Mouse (Mus musculus) frontal cortex, adult (tissue): ENCODE results near the gene Fbxo27.
"Not testable (repeated sequence)": the region's sequence is repeated elsewhere in the genome, so short reads cannot be mapped to it uniquely, and the experiment has no call there.

ENCODE experiments used
- ATAC-seq: cut with Nextera tagmentation; 2 replicates; pipeline ENCODE4 v1.9.2; 2017; ENCODE audit warnings: mild to moderate bottlenecking, moderate library complexity, mixed read lengths; ENCODE audit not compliant: low TSS enrichment

Fbxo27 gene

DNA sequence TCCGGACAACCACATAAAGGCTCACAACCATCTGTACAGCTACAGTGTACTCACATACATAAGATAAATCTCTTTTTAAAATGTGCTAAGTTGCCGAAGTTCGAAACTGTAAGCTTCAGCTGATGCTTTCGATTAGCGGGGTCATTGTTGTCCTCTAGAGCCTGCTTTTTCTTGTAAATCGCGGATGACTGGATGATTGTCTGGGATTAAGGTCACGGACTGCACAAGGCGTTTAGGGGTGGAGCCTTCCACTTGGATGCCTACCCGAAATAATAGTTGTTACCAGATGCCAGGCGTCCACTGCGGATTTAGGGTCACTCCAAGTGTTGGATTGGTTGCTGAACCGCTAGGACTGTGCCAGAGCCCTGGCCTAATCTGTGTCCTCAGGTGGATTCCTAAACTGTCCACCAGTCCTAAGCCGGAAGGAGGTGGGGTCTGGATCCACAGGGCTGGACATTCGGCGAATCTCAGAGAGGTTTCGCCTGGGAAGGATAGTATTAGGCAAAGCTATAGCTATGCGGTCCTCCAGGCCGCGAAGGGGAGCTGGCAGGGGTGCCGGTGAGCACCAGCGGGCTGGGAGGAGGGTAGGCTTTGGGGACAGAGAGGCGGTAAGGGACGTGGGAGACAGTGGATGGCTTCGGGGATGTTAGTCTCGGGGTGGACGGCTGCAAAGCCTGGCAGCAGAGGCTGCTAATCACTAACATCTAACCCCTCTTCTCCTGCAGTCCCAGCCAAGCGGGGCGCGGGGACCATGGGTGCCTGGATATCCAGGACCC, at the start of gene Fbxo27:
Fbxo27 (plus strand) TSS at position 305 of the 776 bp plus-strand sequence.
- peak; percentile 88 for ATAC-seq

DNA sequence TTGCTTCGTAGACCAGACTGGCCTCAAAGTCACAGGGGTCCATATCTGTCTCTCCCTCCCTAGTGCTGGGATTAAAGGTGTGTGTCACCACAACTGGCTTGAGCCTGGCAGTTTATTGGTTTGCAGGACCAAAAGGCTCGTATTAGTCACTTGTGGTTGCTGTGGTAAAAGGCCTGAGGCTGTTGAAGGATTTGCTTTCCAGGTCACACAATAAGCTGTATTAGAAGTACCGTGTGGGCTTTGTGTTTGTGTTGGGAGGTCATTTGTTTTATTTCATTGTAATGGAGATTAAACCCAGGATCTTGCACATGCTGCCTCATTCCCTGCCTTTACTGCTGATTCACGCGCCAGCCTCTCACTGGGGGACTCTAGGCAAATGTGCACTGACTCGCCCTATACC, 47.3 kb upstream of the Fbxo27 start:
- no peak for ATAC-seq

DNA sequence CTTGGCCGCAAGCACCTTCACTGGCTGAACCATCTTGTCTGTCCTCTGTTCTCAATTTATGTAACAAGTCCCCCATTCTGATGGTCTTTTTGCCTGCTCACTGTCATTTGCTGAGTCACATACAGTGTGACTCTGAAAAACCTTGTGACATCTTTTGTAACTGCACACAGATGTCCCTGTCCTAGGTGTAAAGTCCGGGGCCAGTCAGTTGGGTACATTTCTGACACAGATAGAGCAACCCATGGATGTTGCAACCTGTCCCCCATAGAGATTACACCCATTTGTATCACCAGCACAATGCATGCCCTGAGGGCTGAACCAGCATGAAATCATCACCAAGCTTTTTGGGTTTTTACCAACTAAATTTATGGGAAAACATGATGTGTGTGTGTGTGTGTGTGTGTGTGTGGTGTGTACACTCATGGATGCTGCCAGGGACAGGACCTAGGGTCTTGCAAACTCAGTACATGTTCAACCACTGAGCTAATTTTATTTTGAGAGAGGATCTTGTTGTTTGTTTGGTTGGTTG, 46.6 kb upstream of the Fbxo27 start:
- no peak for ATAC-seq

DNA sequence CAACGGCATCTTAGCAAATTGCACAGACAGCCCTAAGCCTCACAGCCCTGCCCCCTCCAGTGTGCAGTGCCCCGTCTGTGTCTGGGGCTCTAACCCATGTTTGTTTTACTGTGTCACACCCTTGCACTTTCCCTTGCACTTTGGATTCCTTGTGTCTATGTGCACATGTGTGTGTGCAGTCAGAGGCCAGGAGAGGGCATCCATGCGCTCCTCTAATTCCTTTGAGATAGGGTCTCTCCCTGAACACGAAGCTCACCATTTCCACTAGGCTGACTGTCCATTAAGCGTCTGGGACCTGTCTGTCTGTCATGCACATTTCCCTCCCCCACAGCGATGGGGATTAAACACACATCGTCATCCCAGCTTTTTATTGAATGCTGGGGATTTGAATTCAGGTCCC, 45.6 kb upstream of the Fbxo27 start:
- ATAC-seq, result no peak

DNA sequence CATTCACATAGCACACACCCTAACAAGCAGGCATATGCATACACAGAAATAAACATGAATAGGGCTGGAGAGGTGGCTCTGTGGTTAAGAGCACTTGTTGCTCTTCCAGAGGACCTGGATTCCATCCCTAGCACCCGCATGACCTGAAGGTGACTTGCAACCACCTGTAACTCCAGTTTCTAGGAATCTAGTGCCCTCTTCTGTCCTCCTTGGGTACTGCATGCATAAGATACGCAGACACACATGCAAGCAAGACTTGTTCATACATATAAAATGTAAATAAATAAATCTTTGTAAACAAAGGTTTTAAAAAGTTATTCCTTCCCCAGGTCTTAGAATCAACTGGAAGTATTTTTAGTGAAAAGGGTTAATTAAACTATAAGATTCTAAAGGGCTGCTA, 41.5 kb upstream of the Fbxo27 start:
- ATAC-seq, result no peak

DNA sequence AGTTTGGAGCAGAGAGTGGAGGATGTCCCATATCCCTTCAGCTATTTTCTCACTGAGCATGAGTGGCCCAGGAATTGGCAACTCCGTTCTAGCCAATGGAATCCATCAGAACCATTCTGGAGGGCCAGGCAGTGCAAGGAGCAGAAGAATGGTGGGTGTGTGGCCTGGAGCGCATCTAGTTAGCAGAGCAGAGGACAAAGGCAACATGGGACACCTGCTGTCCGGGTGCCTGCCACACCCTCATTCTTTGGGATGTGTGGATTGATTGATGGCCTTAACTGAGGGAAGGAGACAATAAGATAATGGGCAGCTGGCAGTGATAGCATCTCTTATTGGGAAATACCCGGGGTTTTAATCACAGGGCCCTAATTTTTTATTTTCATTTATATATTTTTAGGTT, 36.2 kb upstream of the Fbxo27 start:
- ATAC-seq, result no peak

DNA sequence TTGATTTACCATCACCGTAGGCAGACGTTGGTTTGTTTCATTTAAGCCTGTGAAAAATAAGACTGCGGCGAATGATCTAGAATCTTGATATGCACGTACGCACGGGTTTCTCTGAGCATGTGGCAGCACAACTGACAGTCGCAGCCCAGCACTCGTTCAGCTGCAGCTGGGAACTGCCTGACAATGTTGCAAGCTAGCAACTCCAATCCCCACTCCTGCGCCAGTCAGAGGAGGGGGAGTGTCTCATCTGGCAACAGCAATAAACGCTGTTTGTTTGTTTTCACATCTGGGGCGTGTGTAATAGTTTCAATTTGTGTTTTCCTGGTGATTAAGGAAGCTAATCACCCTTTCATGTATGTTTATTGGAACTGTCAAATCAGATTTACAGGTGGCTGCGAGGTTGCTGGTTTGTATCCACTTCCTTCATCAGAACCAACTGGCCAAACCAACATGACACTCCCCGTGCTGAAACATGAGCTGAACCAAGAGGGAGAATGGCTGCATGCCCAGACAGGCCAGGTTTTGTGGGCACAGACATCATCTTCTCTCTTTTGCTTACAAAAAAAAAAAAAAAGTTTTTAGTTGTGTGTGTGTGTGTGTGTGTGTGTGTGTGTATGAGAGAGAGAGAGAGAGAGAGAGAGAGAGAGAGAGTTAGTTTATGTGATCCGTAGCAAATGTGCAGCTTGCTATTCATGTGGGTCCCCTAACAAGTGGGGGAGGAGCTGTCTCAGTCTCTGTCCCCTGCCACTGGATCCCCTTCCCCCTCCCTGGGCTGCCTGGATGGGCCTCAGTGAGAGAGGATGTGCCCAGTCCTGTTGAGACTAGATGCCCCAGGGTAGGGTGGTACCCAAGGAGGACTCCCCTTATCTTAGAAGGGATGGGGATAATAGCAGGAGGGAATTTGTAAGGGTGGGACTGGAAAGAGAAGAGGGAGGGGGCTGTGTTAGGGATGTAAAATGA, 26.7 kb upstream of the Fbxo27 start:
- no peak for ATAC-seq

DNA sequence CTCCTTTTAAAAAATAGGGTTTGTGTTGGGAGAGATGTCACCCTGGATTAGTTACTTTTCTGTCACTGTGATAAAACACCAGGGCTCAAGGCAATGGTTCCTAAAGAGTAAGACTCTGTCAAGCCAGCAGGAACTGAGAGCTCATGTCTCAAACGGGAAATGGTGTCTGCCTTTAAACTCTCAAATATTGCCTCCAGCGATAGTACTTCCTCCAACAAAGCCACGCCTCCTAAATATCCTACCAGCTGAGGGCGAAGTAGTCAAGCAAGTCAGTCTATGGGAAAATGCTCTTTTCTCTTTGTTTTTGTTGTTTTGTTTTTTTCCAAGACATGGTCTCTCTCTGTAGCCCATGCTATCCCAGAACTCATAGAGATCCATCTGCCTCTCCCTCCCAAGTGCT, 21.5 kb upstream of the Fbxo27 start:
- no peak for ATAC-seq

DNA sequence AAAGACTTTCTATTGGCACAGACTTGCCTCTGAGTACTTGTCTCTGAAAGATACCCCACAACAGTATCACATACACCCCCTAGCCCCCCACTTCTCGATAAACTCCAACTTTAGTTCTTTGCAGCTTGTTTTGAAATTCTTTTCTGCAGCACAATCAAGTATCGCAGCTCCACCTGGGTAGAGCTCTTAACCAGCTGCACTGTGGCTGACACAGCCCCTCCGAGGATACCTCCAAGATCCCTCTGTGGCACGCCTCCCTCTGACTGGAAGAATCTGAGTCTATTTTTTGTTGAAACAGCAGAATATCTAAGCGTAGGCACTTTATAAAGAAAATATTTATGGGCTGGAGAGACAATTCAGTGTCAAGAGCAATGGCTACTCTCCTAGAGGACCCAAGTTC, 20.4 kb upstream of the Fbxo27 start:
- no peak for ATAC-seq

DNA sequence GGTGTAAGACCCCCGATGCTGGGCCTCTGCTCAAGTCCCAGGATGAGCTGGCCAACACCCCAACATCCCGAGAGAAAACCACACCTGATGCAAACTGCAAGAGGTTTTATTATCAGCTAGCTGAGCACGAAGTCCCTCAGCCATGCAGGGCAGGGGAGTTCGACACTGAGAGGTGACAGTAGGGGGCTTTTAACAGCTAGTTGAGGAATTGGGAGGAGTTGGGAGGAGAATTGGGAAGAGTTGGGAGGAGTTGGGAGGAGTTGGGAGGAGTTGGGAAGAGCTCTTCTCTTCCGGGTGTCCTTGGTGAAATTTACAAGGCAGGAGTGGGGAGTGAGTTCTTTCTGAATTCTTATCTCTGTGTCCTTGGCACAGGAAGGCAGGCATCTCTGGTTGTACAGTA, 19.9 kb upstream of the Fbxo27 start:
- not testable (repeated sequence) for ATAC-seq

DNA sequence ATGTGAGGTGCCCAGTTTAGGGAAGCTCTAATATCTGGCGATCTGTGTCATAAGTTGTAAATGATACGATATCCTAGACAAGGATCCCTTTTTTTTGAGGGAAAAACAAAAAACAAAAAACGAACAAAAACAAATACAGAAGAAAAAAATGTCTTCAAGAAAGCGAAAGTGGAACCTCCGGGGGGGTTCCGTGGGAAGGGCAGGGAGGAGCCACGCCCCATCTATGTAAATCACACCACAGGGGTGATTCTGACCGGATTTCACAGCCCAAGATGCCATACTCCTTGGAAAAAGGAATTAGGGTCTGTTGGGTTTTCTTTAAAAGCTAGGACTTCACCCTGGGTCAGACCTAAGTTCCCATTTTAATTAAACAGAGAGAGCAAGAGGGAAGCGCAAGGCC, 17.7 kb upstream of the Fbxo27 start:
- no peak for ATAC-seq

DNA sequence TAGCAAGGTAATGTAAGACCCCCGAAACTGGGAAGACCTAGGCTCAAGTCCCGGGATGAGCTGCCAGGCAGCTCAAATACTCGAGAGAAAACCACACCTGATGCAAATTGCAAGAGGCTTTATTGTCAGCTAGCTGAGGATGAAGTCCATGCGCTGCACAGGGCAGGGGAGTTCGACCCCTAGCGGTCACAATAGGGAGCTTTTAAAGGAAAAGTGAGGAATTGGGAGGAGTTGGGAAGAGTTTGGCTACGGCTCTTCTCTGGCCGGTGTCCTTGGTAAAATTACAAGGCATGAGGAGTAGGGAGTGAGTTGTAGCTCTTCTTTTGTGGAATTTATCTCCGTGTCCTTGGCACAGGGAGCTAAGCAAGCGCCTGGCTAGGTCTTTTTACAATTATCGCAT, 16.9 kb upstream of the Fbxo27 start:
- no peak for ATAC-seq

DNA sequence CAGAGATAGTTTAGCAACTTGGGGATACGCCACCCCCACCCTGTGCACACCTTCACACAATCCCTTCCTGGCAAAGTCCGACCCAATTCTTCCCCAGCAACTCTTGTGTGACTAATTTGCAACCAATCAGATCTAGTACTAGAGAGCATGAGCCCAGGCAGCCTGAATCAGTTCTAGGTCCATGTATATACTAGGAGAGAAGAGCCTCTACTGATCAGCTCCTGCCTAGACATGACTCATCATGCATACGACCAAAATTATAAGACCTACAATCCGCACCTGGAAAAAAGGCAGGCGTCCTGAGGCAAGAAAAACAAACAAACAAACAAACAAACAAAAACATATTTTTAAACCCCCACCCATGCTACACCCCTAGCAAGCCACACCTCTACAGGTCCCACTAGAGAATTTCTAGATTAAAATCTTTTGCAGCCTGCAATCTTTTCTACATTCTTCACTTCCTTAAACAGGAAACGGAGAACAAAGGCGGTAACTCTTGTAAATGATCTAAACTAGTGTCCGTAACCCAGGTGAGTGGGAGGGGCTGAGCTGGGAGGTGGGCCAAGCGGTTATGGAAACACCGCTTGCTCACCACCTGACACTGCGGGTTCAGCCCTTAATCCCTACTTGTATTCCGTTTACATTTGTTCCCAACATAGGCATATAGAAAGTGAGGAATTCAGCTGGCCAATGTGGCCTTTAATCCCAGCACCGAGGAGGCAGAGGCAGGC, 15.7 kb upstream of the Fbxo27 start:
- ATAC-seq, result no peak

DNA sequence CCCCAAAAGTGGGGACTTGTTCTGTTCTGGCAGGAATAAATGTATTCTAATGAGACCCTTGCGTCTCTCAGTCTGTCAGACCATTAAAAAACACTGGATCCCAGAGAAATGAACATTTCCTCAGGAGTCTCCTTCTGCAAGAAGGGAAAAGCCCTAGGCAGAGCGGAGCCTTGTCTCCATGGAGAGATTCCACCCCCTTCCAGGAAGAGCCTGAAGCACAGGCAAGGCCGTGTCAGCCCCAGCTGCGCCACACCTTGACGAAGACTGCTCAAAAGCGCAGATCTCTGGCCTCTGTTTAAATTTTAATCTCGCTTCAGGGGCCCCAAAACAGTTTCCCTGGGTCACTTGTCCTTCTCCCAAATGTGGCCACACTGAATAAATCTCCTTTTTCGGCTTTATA, 15.0 kb upstream of the Fbxo27 start:
- no peak for ATAC-seq

DNA sequence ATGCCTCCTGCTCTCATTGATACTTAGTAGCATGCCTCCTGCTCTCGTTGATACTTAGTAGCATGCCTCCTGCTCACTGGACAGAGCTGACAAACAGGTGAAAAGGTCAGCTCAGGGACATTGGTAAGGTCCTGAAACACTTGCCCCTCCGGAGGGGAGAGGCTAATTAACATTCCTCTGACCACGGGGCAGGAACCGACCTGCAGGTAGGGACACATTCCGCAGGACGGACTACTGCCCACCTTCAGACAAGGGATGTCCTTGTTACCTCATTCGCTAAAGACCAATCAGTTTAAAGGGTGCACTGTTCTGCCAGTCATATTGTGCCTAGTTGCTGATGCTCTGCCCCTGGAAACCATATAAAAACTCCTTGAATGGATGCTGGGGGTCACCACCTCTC, 1.6 kb upstream of the Fbxo27 start:
- no peak for ATAC-seq

DNA sequence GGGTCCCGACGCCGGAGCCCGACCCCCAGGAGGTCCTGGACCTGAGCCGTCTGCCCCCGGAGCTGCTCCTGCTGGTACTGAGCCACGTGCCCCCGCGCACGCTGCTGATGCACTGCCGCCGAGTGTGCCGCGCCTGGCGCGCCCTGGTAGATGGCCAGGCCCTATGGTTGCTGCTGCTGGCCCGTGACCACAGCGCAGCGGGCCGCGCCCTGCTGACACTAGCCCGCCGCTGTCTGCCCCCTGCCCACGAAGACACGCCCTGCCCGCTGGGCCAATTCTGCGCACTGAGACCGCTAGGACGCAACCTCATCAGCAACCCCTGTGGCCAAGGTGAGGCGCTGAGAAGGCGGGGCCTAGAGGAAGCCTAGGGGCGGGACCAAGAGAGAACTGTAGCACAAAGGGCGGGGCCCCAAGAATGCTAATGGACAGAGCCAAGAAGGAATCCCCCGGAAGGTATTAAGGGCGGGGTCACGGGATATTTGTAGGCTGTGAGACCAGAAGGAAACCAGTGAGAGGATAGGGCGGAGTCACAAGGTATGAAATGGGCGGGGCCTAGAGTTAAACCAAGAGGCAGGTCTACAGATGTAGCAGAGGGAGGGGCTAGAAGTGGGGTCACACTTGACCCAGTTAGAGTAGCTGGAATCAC, 795 bp downstream of the Fbxo27 start:
- peak; percentile 84 for ATAC-seq

DNA sequence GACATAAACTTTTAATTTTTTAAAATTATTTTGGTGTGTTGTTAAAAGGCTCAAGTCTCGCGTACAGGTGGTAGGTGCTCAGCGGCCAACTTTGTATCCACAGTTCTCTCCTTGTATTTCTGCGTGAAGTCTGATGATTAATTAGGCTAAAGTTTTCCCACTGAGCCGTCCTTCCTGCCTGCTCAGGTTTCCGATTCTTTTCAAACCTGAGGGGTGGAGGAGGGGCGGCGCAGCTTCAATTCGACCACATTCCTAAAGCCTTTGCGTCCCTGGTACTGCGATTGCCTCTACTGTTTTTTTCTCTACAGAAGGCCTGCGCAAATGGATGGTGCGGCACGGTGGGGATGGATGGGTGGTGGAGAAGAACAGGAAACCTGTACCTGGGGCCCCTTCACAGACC, 1.8 kb downstream of the Fbxo27 start:
- ATAC-seq, result no peak

DNA sequence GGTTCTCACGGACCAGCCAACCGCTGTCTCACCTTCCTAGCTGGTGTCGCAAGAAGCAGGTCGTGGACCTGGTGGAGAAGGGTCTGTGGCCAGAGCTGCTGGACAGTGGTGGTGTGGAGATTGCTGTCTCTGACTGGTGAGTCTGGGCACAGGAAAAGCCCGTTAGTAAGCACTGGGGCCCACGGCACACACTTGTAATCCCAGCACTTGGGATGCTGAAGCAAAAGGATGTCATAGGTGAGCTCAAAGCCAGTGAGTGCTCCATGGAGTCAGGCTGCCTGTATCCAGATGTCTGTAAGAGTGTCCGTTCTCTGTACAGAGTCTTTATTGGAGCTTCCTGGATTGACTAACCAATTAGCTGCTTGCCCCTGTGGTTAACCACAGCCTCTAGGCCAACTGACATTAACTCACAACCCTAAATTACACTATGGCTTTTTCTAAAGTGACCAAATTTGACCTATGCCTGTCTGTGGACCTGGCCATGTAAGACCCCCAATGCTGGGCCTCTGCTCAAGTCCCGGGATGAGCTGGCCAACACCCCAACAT, 2.4 kb downstream of the Fbxo27 start:
- ATAC-seq, result no peak

DNA sequence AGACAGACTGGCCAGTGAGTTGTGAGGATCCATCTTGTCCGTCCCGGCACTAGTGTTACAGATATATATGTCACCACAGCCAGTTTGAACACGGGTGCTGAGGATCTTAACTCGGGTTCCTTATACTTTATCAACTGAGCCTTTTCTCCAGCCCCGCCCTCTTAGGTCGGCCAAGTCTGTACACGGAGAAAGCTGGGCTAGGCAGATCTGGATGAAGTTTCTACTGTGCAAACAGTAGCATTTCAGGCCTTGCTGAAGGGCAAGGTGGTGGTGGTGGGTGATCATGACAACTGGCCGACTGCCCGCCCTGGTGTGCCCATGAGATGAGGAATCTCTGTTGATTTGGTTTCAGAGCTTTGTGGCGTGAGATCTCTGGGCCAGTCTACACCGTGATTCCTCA, 4.6 kb downstream of the Fbxo27 start:
- no peak for ATAC-seq

DNA sequence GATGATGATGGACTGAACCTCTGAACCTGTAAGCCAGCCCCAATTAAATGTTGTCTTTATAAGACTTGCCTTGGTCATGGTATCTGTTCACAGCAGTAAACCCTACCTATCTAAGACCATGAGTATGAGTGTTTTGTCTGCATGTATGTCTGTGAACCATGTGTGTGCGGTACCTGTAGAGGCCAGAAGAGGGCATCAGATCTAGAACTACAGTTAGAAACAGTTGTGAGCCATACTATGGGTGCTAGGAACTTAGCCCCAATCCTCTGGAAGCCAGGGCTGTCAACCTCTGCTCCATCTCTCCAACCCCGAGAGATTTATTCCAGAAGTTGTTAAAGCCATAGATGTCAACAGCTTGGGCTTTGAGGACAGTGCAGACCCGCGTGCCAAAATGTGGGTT, 7.6 kb downstream of the Fbxo27 start:
- no peak for ATAC-seq

DNA sequence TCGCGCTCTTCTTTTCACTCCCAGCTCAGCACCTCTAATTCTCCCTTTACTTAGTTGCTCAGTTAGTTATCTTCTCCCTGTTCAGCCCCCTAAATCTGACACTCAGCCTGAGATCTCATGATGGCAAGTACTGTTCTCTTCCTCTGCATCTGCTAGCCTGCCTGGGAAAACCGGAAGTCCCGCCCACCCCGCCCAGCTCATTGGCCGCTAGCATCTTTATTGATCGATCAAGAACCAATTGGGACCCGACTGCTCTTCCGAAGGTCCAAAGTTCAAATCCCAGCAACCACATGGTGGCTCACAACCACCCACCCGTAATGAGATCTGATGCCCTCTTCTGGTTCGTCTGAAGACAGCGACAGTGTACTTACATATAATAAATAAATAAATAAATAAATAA, 8.7 kb downstream of the Fbxo27 start:
- ATAC-seq, result not testable (repeated sequence)
